Mouse (Mus musculus): ENCODE data around the gene Nrp2. TPM values are rescaled to one million over a fixed set of nuclear protein-coding genes. Genes with fewer than 3 reads are reported as not detected.
A peak's percentile ranks its signal among the peaks of the same experiment; 100 is the strongest.

Gene Nrp2
- polyA plus RNA-seq, 1 experiment from 2014 or later, result 30.8 TPM

- H3K36me3 ChIP-seq, result 0 out of 2 replicates have a peak, but pooled peaks cover 3% of the 10 kb centered on the region
- H3K4me1 ChIP-seq, result peaks cover 38% of the 10 kb centered on the region
- ATAC-seq (replicated peaks), result no peak
- no peaks in the 10 kb centered on the region for H3K9me3 ChIP-seq
- no peak overlapping the region for H3K4me2 ChIP-seq (replicated peaks)
- WGBS, result 67% methylated on average over 10 of the region's 10 CpGs
- no peak overlapping the region for H3K27ac ChIP-seq (replicated peaks)
- H3K27me3 ChIP-seq, result no peaks in the 10 kb centered on the region
- H3K4me3 ChIP-seq, result no peak overlapping the region
- H3K9ac ChIP-seq (replicated peaks), result no peak overlapping the region
Observed at GRCm38 (mm10) chr1:62747421-62748111, 44.5 kb downstream of the Nrp2 start.

- Histone ChIP-seq H3K9me3 (no peaks in the 10 kb centered on the region), H3K27me3 (no peaks in the 10 kb centered on the region)
- no peak for ATAC-seq (replicated peaks)
Observed at GRCm38 (mm10) chr1:62748361-62748760, 45.3 kb downstream of the Nrp2 start.

GRCm38 (mm10) chr1:62749716-62750115 is 46.6 kb downstream of the Nrp2 start:
- 0 out of 2 replicates have a peak, but pooled peaks cover 3% of the 10 kb centered on the region for H3K36me3 ChIP-seq
- ATAC-seq (replicated peaks), result peak; percentile 38
- no peaks in the 10 kb centered on the region for H3K9me3 ChIP-seq
- 0 out of 2 replicates have a peak overlapping the region, but pooled peaks have one; percentile 0 for H3K27ac ChIP-seq (replicated peaks)
- no peak overlapping the region for H3K4me2 ChIP-seq (replicated peaks)
- H3K4me1 ChIP-seq, result peaks cover 31% of the 10 kb centered on the region
- no peaks in the 10 kb centered on the region for H3K27me3 ChIP-seq
- no peak overlapping the region for H3K9ac ChIP-seq (replicated peaks)
- no peak overlapping the region for H3K4me3 ChIP-seq
- 40% methylated on average over 14 of the region's 14 CpGs for WGBS

More at GRCm38 (mm10) chr1:62748361-62748760, 45.3 kb downstream of the Nrp2 start:
- H3K4me2 ChIP-seq (replicated peaks), result no peak overlapping the region
- H3K36me3 ChIP-seq, result 0 out of 2 replicates have a peak, but pooled peaks cover 3% of the 10 kb centered on the region
- no peak overlapping the region for H3K4me3 ChIP-seq
- no peak overlapping the region for H3K27ac ChIP-seq (replicated peaks)
- H3K9ac ChIP-seq (replicated peaks), result no peak overlapping the region
- H3K4me1 ChIP-seq, result peaks cover 32% of the 10 kb centered on the region
- WGBS, result 55% methylated on average over 3 of the region's 3 CpGs

GRCm38 (mm10) chr1:62750408-62751008 is 47.4 kb downstream of the Nrp2 start:
- Histone ChIP-seq H3K36me3 (no peaks in the 10 kb centered on the region), H3K9ac (replicated peaks) (no peak overlapping the region), H3K4me2 (replicated peaks) (no peak overlapping the region), H3K27ac (replicated peaks) (peak overlapping the region; percentile 36), H3K4me3 (no peak overlapping the region), H3K9me3 (no peaks in the 10 kb centered on the region), H3K4me1 (peaks cover 31% of the 10 kb centered on the region), H3K27me3 (no peaks in the 10 kb centered on the region)
- WGBS, result 62% methylated on average over 5 of the region's 5 CpGs
- ATAC-seq (replicated peaks), result no peak

GRCm38 (mm10) chr1:62751011-62752006 is 48.2 kb downstream of the Nrp2 start:
- Histone ChIP-seq H3K9ac (replicated peaks) (no peak overlapping the region), H3K4me3 (no peak overlapping the region), H3K27ac (replicated peaks) (peak overlapping the region; percentile 36), H3K4me2 (replicated peaks) (no peak overlapping the region; the same call in 1 of the 2 replicates), H3K9me3 (no peaks in the 10 kb centered on the region), H3K27me3 (no peaks in the 10 kb centered on the region), H3K36me3 (no peaks in the 10 kb centered on the region), H3K4me1 (peaks cover 31% of the 10 kb centered on the region)
- peak; percentile 57 for ATAC-seq (replicated peaks)
- 18% methylated on average over 15 of the region's 15 CpGs for WGBS

- Histone ChIP-seq H3K9me3 (no peaks in the 10 kb centered on the region), H3K27me3 (no peaks in the 10 kb centered on the region), H3K36me3 (no peaks in the 10 kb centered on the region), H3K9ac (replicated peaks) (no peak overlapping the region), H3K4me2 (replicated peaks) (no peak overlapping the region), H3K27ac (replicated peaks) (peak overlapping the region; percentile 16; the same call in 1 of the 2 replicates), H3K4me1 (peaks cover 31% of the 10 kb centered on the region), H3K4me3 (no peak overlapping the region)
- 70% methylated on average over 8 of the region's 8 CpGs for WGBS
- no peak for ATAC-seq (replicated peaks)
Observed at GRCm38 (mm10) chr1:62752055-62752454, 49.0 kb downstream of the Nrp2 start.

- ATAC-seq (replicated peaks), result no peak
- no peak overlapping the region for H3K4me2 ChIP-seq (replicated peaks)
- 71% methylated on average over 7 of the region's 7 CpGs for WGBS
Observed at GRCm38 (mm10) chr1:62752661-62753333, 49.7 kb downstream of the Nrp2 start.

GRCm38 (mm10) chr1:62754066-62754835 is 51.2 kb downstream of the Nrp2 start:
- no peak overlapping the region for H3K27ac ChIP-seq (replicated peaks)
- no peaks in the 10 kb centered on the region for H3K27me3 ChIP-seq
- WGBS, result 50% methylated on average over 8 of the region's 8 CpGs
- H3K9ac ChIP-seq (replicated peaks), result no peak overlapping the region
- H3K4me1 ChIP-seq, result peaks cover 30% of the 10 kb centered on the region
- H3K4me3 ChIP-seq, result no peak overlapping the region
- H3K36me3 ChIP-seq, result no peaks in the 10 kb centered on the region
- no peaks in the 10 kb centered on the region for H3K9me3 ChIP-seq
- ATAC-seq (replicated peaks), result no peak
- H3K4me2 ChIP-seq (replicated peaks), result no peak overlapping the region

More at GRCm38 (mm10) chr1:62752661-62753333, 49.7 kb downstream of the Nrp2 start:
- Histone ChIP-seq H3K9ac (replicated peaks) (no peak overlapping the region), H3K9me3 (no peaks in the 10 kb centered on the region), H3K36me3 (no peaks in the 10 kb centered on the region), H3K27me3 (no peaks in the 10 kb centered on the region), H3K4me3 (no peak overlapping the region), H3K27ac (replicated peaks) (no peak overlapping the region), H3K4me1 (peaks cover 31% of the 10 kb centered on the region)

GRCm38 (mm10) chr1:62760086-62760485 is 57.0 kb downstream of the Nrp2 start:
- H3K9ac ChIP-seq (replicated peaks), result no peak overlapping the region
- 72% methylated on average over 5 of the region's 5 CpGs for WGBS

GRCm38 (mm10) chr1:62760565-62760964 is 57.5 kb downstream of the Nrp2 start:
- no peaks in the 10 kb centered on the region for H3K27me3 ChIP-seq
- no peak overlapping the region for H3K4me2 ChIP-seq (replicated peaks)
- no peaks in the 10 kb centered on the region for H3K36me3 ChIP-seq
- no peaks in the 10 kb centered on the region for H3K9me3 ChIP-seq
- H3K4me1 ChIP-seq, result no peaks in the 10 kb centered on the region
- no peak overlapping the region for H3K9ac ChIP-seq (replicated peaks)
- 82% methylated on average over 17 of the region's 17 CpGs for WGBS
- no peak overlapping the region for H3K27ac ChIP-seq (replicated peaks)
- H3K4me3 ChIP-seq, result no peak overlapping the region
- no peak for ATAC-seq (replicated peaks)

More at GRCm38 (mm10) chr1:62760086-62760485, 57.0 kb downstream of the Nrp2 start:
- Histone ChIP-seq H3K27ac (replicated peaks) (no peak overlapping the region), H3K4me3 (no peak overlapping the region), H3K9me3 (no peaks in the 10 kb centered on the region), H3K4me2 (replicated peaks) (no peak overlapping the region), H3K27me3 (no peaks in the 10 kb centered on the region), H3K4me1 (no peaks in the 10 kb centered on the region), H3K36me3 (no peaks in the 10 kb centered on the region)
- ATAC-seq (replicated peaks), result no peak

- Histone ChIP-seq H3K4me2 (replicated peaks) (no peak overlapping the region), H3K9me3 (no peaks in the 10 kb centered on the region), H3K27ac (replicated peaks) (no peak overlapping the region), H3K4me1 (no peaks in the 10 kb centered on the region), H3K9ac (replicated peaks) (no peak overlapping the region), H3K4me3 (no peak overlapping the region), H3K27me3 (no peaks in the 10 kb centered on the region), H3K36me3 (no peaks in the 10 kb centered on the region)
- 95% methylated on average over 4 of the region's 4 CpGs for WGBS
- no peak for ATAC-seq (replicated peaks)
Observed at GRCm38 (mm10) chr1:62763779-62764178, 60.7 kb downstream of the Nrp2 start.

Measured in forebrain, embryonic 15.5 days (tissue).